Mouse (Mus musculus) neural tube, embryonic 11.5 days (tissue): ENCODE measurements at regions not wholly inside any gene's neighbourhood (a gene's known extent, or its start where the extent isn't known, plus 50 kb on each side); places are given as distances from the start of the nearest gene placed in this dataset.

Source experiments
- ATAC-seq: fragments of 200-750 bp; cut with Nextera tagmentation; 2 replicates; pipeline ENCODE4 v1.8.0; 2017; ENCODE audit warnings: moderate number of reproducible peaks, mild to moderate bottlenecking, moderate TSS enrichment, moderate library complexity; ENCODE audit not compliant: insufficient read depth, low FRiP score, low TSS enrichment
- DNase-seq: peaks from one replicate; pipeline ENCODE4 v3.0.0-alpha.2; 2015; ENCODE audit warnings: low spot score
- H3K27ac ChIP-seq: fragments of 300-500 bp; sonication (generic); 2 replicates; pipeline ENCODE4 v1.5.1; 2014; ENCODE audit warnings: low read depth, mild to moderate bottlenecking, low read length
- H3K27me3 ChIP-seq: fragments of 300-500 bp; sonication (generic); 2 replicates; pipeline ENCODE4 v1.6.1; 2014; ENCODE audit warnings: mild to moderate bottlenecking, low read length, mixed read lengths; ENCODE audit not compliant: control insufficient read depth, insufficient read depth
- H3K36me3 ChIP-seq: fragments of 300-500 bp; sonication (generic); 2 replicates; pipeline ENCODE4 v1.6.1; 2014; ENCODE audit warnings: mild to moderate bottlenecking, low read length, moderate library complexity, mixed read lengths; ENCODE audit not compliant: control insufficient read depth, insufficient read depth
- H3K4me1 ChIP-seq: fragments of 300-500 bp; sonication (generic); 2 replicates; pipeline ENCODE4 v1.6.1; 2014; ENCODE audit warnings: low read length, mixed read lengths; ENCODE audit not compliant: control insufficient read depth, insufficient read depth
- H3K4me2 ChIP-seq: fragments of 300-500 bp; sonication (generic); 2 replicates; pipeline ENCODE4 v1.6.1; 2014; ENCODE audit warnings: low read depth, mild to moderate bottlenecking, moderate library complexity
- H3K4me3 ChIP-seq: fragments of 300-500 bp; sonication (generic); 2 replicates; pipeline ENCODE4 v1.5.1; 2014; ENCODE audit warnings: low read depth, low read length
- H3K9ac ChIP-seq: fragments of 300-500 bp; sonication (generic); 2 replicates; pipeline ENCODE4 v1.6.1; 2014; ENCODE audit warnings: mild to moderate bottlenecking, low read length
- H3K9me3 ChIP-seq: fragments of 300-500 bp; sonication (generic); 2 replicates; pipeline ENCODE4 v1.6.1; 2016; ENCODE audit warnings: low read length; ENCODE audit not compliant: control insufficient read depth
- WGBS: fragments of 180-500 bp; shearing (Covaris S2); extraction: QIAGEN DNeasy Blood & Tissue Kit; methylation state at CpG from one replicate; pipeline ENCODE4 v1.1.7; 2014; 5-methylcytosine and 5-hydroxymethylcytosine counted together

DNA sequence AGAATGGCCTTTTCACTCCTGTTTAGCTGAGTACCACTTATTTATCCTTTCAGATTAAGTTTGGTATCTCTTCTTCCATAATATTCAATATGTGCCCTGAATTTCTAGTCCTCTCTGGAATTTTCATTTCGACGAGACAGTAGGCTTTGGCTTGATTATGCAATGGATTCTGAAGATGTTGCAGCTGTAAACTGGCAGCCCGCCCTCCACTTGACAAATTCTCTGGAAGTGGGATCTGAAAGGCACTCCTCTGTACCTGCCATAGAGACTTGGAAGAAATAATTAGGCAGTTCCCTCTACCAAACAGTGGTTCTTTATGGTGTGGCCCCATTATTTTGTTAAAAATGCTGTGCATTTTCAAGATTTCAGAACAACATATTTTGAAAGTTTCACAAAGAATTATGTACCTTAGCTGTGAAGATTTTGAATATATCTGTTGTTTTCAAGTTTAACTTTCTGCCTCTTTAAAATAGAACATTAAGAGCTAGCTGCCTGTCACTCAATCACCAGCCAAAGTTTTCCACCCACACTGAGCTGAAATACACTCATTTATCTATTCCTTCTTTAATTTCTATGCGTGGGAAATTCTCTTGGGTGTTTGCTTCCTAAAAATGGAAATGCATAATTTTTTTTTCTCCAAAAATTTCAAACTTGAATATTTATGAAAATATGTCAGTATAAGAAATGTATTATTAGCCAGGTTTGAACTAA is 56.1 kb upstream of the Rgs4 start:
- H3K36me3 ChIP-seq: no peaks in the 10 kb centered on the region
- no peak overlapping the region for H3K27ac ChIP-seq
- no peak overlapping the region for H3K9ac ChIP-seq
- H3K4me2 ChIP-seq: no peak overlapping the region
- H3K9me3 ChIP-seq: no peaks in the 10 kb centered on the region
- H3K4me1 ChIP-seq: no peaks in the 10 kb centered on the region
- 87% methylated on average over 4 of the region's 4 CpGs for WGBS
- no peak overlapping the region for H3K4me3 ChIP-seq
- DNase-seq (no peak), ATAC-seq (no peak)
- H3K27me3 ChIP-seq: no peaks in the 10 kb centered on the region

DNA sequence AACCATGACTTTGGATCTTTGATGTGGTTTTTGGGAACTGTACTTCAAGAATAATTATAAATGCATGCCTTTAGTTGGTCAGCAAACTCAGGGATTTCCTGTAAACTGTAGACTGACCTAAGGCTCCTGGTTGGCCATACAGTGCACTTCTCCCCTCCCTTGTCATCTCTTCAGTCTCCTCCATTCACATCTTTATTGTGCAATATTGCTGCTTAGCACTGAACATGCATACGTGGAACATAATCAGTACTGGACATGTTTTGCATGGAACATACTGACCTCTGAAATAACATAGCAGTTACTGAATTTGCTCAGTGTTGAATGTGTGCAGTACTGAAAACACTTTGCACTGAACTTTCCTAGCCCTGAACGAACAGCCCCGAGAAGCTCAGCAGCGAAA is 55.4 kb upstream of the Rgs4 start:
- Histone ChIP-seq H3K27me3 (no peaks in the 10 kb centered on the region), H3K4me3 (no peak overlapping the region), H3K4me1 (no peaks in the 10 kb centered on the region), H3K27ac (no peak overlapping the region), H3K36me3 (no peaks in the 10 kb centered on the region), H3K9me3 (no peaks in the 10 kb centered on the region), H3K4me2 (no peak overlapping the region), H3K9ac (no peak overlapping the region)
- WGBS: 91% methylated on average over 4 of the region's 4 CpGs
- DNase-seq (no peak), ATAC-seq (no peak)

GRCm38 (mm10) chr1:169802053-169802830 is 54.8 kb upstream of the Rgs4 start:
- Histone ChIP-seq H3K36me3 (no peaks in the 10 kb centered on the region), H3K27me3 (no peaks in the 10 kb centered on the region), H3K9me3 (no peaks in the 10 kb centered on the region), H3K4me2 (no peak overlapping the region), H3K4me1 (no peaks in the 10 kb centered on the region), H3K9ac (no peak overlapping the region), H3K4me3 (no peak overlapping the region), H3K27ac (no peak overlapping the region)
- 90% methylated on average over 8 of the region's 8 CpGs for WGBS
- no peak for ATAC-seq
- DNase-seq: no peak
